Mouse (Mus musculus) spleen, embryonic (tissue): ENCODE measurements around the gene Elane.

Experiments used
- CTCF ChIA-PET: fragments of 350-600 bp; sonication (Branson Sonifier 250); formaldehyde crosslinking; loops from one replicate; lab custom pipeline; 2022; lab: Charles Lee

Elane gene

GRCm38 (mm10) chr10:79886054-79886453 lies at the start of gene Elane:
TSS of gene Elane (plus strand) at chr10:79886247.
- CTCF ChIA-PET = no interaction called here

- CTCF ChIA-PET = no interaction called here
Observed at GRCm38 (mm10) chr10:79836918-79837317, 49.1 kb upstream of the Elane start.

DNA sequence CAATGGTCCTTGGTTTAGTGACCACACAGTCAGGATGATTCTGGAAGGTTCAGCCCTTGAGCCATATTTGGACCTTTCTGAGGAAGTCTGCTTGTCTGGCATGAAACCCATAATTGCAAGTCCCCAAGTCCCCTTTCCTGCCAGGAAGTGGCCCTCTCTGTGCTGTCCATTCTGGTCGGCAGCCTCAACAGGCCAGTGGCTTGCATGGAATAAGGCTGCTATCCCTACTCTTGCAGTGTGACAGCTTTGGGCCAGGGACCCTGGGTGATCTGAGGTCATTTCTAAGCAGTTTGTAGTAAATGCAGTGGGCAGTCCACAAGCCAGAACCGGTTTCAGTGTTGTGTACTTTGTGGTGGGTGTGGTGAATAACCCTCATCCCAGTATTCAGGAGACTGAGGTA lies 47.9 kb upstream of the Elane start:
- CTCF ChIA-PET = no interaction called here

DNA sequence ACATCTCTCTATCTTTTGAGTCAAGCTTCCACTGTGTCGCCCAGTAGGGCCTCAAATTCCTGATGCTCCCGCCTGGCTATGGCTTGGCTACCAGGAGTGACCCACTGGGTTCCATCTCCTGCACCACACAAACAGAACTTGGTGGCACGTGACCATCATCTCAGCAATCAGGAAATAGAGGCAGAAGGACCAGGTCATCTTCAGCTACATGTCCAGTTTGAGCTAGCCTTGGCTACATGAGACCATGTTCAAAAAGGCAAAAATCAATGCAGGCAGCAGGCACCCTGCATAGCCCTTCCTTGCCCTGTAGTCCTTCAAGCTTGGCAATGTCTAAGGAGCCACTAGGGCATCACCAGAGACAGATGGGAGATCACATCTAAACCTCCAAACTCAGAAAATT lies 46.0 kb upstream of the Elane start:
- CTCF ChIA-PET = no interaction called here

DNA sequence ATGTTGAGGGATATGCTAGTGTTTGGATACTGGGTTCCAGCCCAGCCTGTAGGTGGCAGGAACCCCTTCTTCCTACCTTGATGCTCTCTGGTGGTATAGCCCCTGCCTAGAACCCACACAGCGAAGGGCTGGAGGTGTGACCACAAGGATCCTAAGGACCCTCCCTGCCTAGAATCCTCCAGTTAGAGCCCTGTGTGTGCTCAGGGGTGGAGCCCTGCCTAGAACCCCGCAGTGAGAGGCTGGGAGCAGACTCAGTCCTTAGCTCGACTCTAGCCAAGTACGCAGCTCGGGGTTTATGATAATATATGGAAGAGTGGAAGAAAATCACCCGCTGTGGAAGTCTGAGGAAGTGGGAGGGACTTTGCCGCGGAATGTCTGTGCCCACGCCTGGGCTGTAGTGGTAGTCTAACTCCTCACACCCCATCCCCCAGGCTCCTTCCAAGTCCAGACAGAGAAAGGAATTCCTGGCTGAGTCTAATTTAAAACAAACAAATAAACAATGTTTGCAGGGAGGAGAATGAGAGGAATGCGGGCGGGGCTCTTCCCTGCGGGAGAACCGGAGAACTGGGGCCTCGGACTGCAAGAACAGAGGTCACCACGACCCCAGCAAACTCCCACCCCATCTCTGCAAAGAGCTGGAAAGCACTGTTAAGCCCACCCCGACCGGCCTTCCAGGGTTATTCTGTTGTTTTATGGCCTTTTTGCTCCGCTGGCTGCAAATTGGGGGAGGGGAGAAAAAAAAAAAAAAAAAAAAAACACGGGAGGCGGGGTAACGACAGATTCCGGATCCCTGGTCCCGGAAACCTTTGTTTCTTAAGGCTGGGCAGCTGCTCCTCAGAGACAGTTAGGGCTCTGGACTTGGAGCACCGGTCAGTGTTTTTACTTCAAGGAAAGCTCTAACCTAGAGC lies 45.1 kb upstream of the Elane start:
- CTCF ChIA-PET = interaction anchor here (0.6 kb wide), 1 partner anchor 79 kb away, joined by 4 read pairs; no protein-coding TSS in a partner anchor

DNA sequence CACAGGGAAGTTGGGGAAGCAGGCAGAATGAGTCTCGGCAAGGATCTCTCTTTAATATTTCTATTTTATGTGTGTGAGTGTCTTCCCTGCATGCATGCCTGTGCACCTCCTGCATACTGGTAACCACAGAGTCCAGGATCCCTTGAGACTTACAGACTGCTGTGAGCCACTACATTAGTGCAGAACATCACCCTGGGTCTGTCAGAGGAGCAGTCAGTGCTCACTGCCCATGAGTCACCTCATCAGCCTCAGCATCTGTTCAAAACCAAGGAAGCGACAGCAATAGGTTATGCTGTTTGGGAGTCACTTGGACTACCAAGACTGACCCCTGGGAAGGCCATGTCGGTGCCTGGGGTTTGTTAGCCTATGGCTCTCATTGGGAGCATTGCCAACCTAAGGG lies 43.7 kb upstream of the Elane start:
- CTCF ChIA-PET = interaction anchor here (0.6 kb wide), 1 partner anchor 72 kb away, joined by 8 read pairs; no protein-coding TSS in a partner anchor

- CTCF ChIA-PET = no interaction called here
Observed at GRCm38 (mm10) chr10:79843476-79843875, 42.6 kb upstream of the Elane start.

DNA sequence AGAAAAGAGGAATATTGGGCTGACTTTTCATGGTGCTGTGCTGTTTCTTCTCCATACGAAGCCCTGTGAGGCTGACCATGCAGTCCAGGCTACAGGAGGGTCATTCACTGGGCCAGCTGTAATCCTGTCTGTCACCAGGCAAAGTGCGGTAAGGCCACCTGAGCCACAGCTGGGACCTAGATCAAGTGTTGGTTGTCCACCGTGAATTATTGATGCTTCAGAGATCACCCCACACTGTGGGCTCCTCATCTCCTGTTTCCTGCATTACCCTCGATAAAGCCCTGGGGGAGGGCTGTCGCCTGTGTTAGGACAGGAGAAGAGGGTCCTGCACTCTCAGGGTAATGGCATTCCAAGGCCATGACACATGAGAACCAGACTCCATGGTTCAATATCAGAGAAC lies 39.5 kb upstream of the Elane start:
- CTCF ChIA-PET = interaction anchor here (0.5 to 0.9 kb wide), 2 partner anchors 12 to 134 kb away, joined by 6 to 12 read pairs; no protein-coding TSS in a partner anchor

DNA sequence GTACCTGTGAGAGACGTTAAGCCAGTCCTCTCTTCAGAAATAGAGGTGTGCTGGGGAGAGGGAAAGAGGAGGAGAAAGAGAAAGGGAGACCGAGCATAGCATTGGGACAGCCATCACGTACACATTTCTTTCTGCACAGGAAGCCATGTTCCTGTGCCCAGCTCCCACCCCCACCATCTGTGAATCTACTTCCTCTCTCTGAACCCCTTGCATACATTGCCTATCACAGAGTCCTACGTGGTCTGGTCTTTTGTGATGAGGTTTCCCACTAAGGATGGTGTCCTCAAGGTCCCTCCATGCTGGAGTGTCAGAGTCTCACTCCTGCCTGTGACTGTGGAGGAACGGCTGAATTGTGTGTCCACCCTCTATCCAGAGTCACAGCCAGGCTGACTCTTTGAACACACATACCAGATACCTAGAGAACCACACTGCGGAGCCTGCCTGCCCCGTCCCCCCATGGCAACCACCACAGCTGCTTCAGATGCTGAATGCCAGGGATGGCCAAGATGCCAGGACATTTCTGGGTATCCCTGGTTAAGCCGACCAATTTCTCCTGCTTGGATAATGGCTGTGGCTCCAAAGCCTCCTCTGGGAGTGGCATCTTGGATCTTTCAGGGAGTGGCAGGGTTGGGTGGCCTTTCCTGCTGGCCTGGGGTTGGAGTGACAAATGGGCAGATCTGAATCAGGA lies 36.0 kb upstream of the Elane start:
- CTCF ChIA-PET = interaction anchor here (0.5 kb wide), 1 partner anchor 81 kb away, joined by 3 read pairs; no protein-coding TSS in a partner anchor

DNA sequence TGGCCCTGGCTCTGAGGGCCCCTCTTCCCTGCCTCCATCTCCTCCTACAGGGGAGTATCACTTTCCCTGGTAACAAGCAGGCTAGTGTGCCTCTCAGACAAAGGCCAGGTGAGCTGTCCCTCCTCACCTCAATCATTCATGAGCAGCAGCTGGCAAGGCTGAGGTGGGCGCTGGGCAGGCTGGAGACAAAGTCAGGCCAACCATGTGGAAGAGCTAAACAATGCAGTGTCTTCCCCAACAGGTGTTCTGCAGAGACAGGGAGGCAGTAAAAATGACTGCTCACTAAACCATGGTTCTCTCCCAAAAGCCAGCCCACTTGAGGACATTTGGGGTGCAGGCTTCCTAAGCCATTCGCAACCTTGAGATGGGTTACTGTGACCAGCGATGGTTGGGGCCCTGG lies 34.4 kb upstream of the Elane start:
- CTCF ChIA-PET = interaction anchor here (0.6 kb wide), 2 partner anchors 159 to 579 kb away, joined by 6 to 11 read pairs; no protein-coding TSS in a partner anchor

DNA sequence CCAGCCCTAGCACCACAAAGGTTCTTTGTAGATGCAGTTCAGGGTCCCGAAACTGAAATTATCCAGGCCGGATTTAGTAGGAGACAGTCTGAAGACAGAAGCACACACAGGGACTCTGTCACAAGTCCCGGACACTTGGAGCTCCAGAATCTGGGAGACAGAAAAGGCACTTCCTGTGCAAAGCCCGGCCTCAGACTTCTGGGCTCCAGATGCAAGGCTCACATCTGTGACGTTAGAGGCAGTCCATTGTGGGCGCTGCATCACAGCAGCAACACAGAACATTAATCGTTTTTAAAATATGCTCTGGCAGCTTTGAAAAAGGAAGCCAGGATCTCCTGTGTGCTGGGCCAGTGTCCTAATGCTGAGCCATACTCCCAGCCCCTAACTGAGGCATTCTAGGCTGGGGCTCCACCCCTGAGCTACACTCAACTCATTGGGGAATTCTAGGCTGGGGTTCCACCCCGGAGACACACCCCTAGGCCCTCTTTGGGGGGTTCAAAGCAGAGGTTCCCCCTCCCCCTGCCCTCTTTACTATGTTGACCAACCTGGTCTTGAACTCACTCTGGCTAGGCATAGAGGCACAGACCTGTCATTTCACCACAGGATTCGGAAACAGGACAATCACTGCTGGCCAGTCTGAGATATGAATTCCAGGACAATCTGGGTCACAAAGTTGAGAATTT lies 33.8 kb upstream of the Elane start:
- CTCF ChIA-PET = interaction anchor here (0.6 kb wide), 2 partner anchors 160 to 579 kb away, joined by 6 to 11 read pairs; no protein-coding TSS in a partner anchor

- CTCF ChIA-PET = no interaction called here
Observed at GRCm38 (mm10) chr10:79852827-79853226, 33.2 kb upstream of the Elane start.

DNA sequence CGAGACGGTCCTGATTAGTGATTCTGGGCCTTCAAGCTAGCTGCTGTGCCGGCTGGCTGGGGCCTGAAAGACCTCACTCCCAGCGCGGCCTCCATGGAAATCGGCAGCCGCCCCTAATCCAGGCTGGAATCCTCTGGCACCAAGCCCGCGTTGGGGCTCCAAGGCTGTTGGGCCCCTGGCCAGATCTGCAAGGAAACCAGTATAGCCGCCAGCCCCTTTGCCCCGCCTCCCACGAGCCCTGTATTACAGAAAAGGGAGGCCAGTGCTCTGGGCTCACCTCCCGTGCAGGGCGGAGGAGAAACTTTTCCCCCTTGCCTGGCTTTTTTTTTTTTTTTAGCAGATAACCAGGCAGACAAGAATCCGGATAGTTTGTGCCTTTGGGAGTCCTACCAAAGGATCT lies 32.7 kb upstream of the Elane start:
- CTCF ChIA-PET = interaction anchor here (0.5 kb wide), 1 partner anchor 1732 kb away, joined by 3 read pairs; no protein-coding TSS in a partner anchor

GRCm38 (mm10) chr10:79853860-79854795 lies 31.9 kb upstream of the Elane start, which contains the start of gene Ptbp1:
TSS of gene Ptbp1 (plus strand) at chr10:79854427.
- CTCF ChIA-PET = interaction anchor here (0.5 to 0.6 kb wide), 2 partner anchors 1412 to 1731 kb away, joined by 3 read pairs; no protein-coding TSS in a partner anchor

DNA sequence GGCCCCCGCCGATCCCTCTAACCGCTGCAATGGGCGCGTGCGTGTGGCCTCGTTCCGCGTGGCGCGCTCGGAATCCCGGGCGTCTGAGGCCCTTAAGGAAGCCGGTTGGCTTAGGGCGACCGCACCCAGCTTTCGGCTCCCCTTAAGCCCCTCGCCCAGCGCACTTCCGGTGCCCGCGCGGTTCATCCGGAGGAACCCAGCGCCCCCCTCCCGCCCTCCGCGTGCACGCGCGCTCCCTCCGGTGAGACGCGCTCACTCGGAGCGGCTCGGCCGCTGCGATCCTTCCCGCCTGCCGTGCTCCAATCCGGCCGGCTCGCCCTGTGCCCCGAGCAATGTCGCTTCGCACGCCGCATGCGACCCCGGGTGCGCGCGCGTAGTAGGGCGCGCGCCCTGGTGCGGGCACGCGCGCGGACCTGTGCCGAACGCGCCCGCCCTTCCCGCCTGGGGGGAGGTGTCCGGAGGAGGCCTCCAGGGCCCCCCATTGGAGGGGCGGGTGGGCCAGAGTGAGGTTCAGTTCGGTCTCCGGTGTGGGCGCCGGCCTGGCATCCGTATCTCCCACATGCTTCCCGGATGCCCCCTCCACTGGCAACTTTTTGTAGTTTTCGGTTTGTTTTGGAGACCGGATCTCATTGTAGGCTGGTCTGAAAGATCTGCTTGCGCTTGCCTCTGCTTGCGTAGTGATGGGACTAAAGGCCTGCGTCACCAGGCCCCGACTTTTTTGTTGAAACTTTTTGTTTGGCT lies 31.1 kb upstream of the Elane start:
- CTCF ChIA-PET = no interaction called here

DNA sequence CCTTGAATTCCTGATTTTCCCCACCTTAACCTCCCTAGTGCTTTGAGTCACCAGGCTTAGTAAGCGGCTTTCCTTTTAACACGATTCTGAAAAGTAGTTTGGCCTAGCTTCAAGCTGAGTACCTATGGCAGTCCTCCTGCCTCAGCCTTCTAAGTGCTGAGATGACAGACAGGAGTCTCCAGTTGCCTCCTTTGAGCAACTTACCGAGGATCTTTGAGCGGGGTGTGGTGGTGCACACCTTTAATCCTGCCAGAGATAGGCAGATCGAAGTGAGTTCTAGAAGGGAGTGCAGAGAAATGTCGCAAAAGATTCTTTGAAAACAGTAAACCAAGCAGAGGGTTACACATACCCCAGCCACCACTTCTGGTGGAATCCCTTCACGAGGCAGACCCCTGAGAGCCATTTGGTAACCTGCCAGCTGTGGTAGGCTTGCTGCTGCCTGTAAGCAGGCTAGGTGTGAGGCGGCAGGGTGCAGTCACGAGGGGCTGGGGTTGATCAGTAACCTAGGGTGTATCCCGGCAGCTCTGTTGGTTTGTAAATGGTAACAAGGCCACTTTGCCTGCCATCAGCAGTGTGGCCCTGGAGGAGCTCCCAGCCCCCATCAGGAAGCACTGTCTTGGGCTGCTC lies 30.4 kb upstream of the Elane start:
- CTCF ChIA-PET = interaction anchor here (0.7 kb wide), 1 partner anchor 45 kb away, joined by 3 read pairs; no protein-coding TSS in a partner anchor

DNA sequence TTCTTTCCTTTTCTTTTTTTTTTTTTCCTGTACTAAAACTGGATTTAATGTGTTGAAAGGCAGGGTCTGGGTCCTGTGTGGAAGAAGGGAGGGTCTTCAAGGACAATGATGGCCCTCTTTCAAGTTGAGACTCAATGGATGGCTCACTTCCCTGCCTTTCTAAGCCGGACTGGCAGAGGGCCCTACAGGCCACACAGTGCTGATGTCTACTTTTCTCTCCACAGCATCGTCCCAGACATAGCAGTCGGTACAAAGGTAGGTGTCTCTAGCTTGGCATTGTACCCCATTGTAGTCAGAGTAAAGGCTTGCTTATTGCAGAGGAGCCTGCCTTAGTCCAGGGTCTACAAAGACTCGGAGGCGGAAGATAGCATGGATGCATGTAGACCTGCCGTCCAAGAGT lies 29.8 kb upstream of the Elane start:
- CTCF ChIA-PET = interaction anchor here (0.7 kb wide), 1 partner anchor 45 kb away, joined by 3 read pairs; no protein-coding TSS in a partner anchor

GRCm38 (mm10) chr10:79856704-79857451 lies 29.2 kb upstream of the Elane start:
- CTCF ChIA-PET = interaction anchor here (0.5 kb wide), 1 partner anchor 101 kb away, joined by 3 read pairs; no protein-coding TSS in a partner anchor
